Mouse (Mus musculus) brain, embryonic 14.5 days (tissue): Measurements from ENCODE around the gene Zfp513. TPM values are rescaled to one million over a fixed set of nuclear protein-coding genes. Genes with fewer than 3 reads are reported as not detected.

Experiments
- DNase-seq: peaks from one replicate; pipeline ENCODE4 v3.0.0-alpha.2; 2011; ENCODE audit warnings: low read depth
- CTCF ChIP-seq: fragments of 200-500 bp; IDR thresholded peaks from 2 replicates; pipeline ENCODE4 v1.5.1; 2012; ENCODE audit warnings: inconsistent platforms, mild to moderate bottlenecking, moderate library complexity, borderline replicate concordance; ENCODE audit not compliant: insufficient read depth, insufficient read length; ENCODE audit errors: extremely low read depth
- POLR2A ChIP-seq: fragments of 200-500 bp; IDR thresholded peaks from 2 replicates; pipeline ENCODE4 v1.6.1; 2012; ENCODE audit warnings: mild to moderate bottlenecking, inconsistent platforms, borderline replicate concordance; ENCODE audit not compliant: poor library complexity, insufficient read depth, insufficient read length, severe bottlenecking; ENCODE audit errors: extremely low read depth
- polyA plus RNA-seq: library from polyadenylated mRNA; depleted of rRNA; stranded (reverse); fragments of >200 nt; gene quantifications from 2 replicates; pipeline ENCODE4 v1.2.3, GENCODE M21; 2012

Zfp513 gene
- polyA plus RNA-seq, 1 experiment: 62.0 TPM

- TF ChIP-seq CTCF (no peak), POLR2A (no peak)
- DNase-seq: no peak
These were observed 3.3 kb downstream of the Zfp513 start for GRCm38 (mm10) chr5:31198616-31199320.

DNA sequence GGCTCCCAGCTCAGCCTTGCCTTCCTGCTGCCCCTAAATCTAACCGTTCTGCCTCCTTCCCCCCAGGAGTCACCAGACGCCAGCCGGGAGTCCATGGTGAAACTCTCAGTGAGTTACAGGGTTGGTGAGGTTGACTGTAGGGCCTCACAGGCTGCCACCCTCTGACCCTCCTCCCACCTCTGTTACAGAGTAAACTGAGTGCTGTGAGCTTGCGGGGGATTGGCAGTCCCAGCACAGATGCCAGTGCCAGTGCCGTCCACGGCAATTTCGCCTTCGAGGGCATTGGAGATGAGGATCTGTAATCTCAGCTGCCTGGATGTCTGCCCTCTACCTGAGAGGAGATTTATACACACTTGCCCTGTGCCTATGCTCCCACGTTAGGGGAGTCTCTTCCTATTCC is 3.9 kb downstream of the Zfp513 start:
- DNase-seq: no peak
- no peak for TF ChIP-seq CTCF
- no peak for TF ChIP-seq POLR2A

DNA sequence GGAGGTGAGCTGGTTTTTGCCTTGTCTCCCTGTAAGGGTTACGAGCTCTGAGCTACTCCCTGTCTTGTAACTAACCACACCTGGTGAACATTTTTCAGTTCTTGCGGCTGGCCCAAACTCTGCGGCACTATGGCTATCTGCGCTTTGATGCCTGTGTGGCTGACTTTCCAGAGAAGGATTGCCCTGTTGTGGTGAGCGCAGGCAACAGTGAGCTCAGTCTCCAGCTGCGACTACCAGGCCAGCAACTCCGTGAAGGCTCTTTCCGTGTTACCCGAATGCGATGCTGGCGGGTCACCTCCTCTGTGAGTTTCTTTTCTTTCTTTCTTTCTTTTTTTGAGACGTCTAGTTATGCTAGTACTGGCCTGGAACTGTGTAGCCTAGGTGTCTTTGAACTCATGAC is 5.0 kb downstream of the Zfp513 start:
- no peak for TF ChIP-seq CTCF
- no peak for TF ChIP-seq POLR2A
- DNase-seq: no peak

GRCm38 (mm10) chr5:31196207-31196606 is 5.9 kb downstream of the Zfp513 start:
- DNase-seq: no peak
- no peak for TF ChIP-seq POLR2A
- TF ChIP-seq CTCF: no peak

- DNase-seq: no peak
- no peak for TF ChIP-seq POLR2A
- no peak for TF ChIP-seq CTCF
These were observed 6.4 kb downstream of the Zfp513 start for GRCm38 (mm10) chr5:31195671-31196070.

GRCm38 (mm10) chr5:31194486-31195485 is 7.3 kb downstream of the Zfp513 start:
- TF ChIP-seq CTCF: no peak
- TF ChIP-seq POLR2A: no peak
- DNase-seq: no peak

GRCm38 (mm10) chr5:31193631-31194281 is 8.3 kb downstream of the Zfp513 start:
- TF ChIP-seq CTCF: no peak
- DNase-seq: no peak

GRCm38 (mm10) chr5:31192939-31193630 is 9.0 kb downstream of the Zfp513 start, which contains the start of the genes Snx17 and Eif2b4:
TSS of gene Snx17 (plus strand) at chr5:31193227.
TSS of gene Eif2b4 (minus strand) at chr5:31193430.
- DNase-seq: peak; percentile 99
- TF ChIP-seq POLR2A: 0 out of 2 replicates have a peak, but pooled peaks have one; percentile 9
- peak; percentile 38; the same call in 1 of the 2 replicates for TF ChIP-seq CTCF

- DNase-seq: no peak
- TF ChIP-seq POLR2A (no peak), CTCF (no peak)
These were observed 9.8 kb downstream of the Zfp513 start for GRCm38 (mm10) chr5:31192045-31192938.

DNA sequence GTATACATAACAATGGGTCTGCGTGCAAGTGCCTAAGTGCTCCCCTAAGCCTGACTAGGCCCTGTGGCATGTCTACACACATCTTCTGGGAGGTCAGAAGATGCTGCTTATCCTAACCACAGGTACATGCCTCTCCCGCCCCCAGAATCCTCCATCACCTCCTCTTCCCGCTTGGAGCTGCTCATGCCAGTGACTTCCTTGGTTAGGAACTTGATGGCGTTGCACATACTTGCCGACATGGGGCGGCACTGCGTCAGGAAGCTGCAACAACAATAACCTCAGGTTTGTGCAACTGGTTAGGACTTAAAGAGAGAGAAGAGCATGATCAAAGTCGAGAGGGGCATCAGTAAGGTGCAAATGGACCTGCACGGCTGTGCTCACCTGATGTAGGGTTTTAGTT is 11.9 kb downstream of the Zfp513 start:
- DNase-seq: no peak
- TF ChIP-seq CTCF: no peak
- TF ChIP-seq POLR2A: no peak

DNA sequence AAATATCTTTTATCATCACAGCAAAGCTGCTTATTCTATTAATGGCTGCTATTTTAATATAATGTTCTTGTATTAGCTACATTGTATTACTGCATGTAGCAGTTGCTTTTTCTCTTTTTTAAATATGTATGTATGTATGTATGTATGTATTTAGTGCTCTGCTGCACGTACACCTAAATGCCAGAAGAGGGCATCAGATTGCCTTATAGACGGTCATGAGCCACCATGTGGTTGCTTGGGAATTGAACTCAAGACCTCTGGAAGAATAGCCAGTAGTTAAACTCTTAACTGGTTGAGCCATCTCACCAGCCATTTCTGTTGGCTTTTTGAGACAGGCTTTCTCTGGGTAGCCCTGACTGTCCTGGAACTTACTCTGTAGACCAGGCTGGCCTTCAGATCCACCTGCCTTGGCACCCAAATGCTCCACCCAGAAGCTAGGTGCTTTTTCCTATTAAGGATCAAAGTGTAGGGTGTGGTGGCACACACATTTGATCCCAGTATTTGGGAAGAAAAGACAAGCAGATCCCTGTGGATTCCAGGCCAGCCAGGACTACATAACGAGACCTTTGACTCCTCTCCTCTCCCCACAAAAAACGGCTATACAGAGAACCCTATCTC is 13.8 kb downstream of the Zfp513 start:
- DNase-seq: peak; percentile 22

More for the DNA sequence above, 13.8 kb downstream of the Zfp513 start:
- peak; percentile 17; the same call in 1 of the 2 replicates for TF ChIP-seq CTCF
- TF ChIP-seq POLR2A: no peak
